Mouse (Mus musculus) midbrain, embryonic 11.5 days (tissue): ENCODE results near the gene Apeh. TPM values are rescaled to one million over a fixed set of nuclear protein-coding genes. Genes with fewer than 3 reads are reported as not detected.

Source experiments
- ATAC-seq: fragments of 200-750 bp; cut with Nextera tagmentation; 2 replicates; pipeline ENCODE4 v1.8.0; 2017; ENCODE audit warnings: moderate TSS enrichment, moderate library complexity; ENCODE audit not compliant: low FRiP score
- DNase-seq: peaks from one replicate; pipeline ENCODE4 v3.0.0; 2015; ENCODE audit warnings: low spot score; ENCODE audit errors: missing footprints
- H3K27ac ChIP-seq: fragments of 300-500 bp; sonication (generic); 2 replicates; pipeline ENCODE4 v1.5.1; 2014; ENCODE audit warnings: low read depth, low read length
- H3K27me3 ChIP-seq: fragments of 300-500 bp; sonication (generic); 2 replicates; pipeline ENCODE4 v1.6.1; 2014; ENCODE audit warnings: mild to moderate bottlenecking, low read length, moderate library complexity, mixed read lengths; ENCODE audit not compliant: control insufficient read depth, insufficient read depth
- H3K36me3 ChIP-seq: fragments of 300-500 bp; sonication (generic); 2 replicates; pipeline ENCODE4 v1.6.1; 2014; ENCODE audit warnings: mild to moderate bottlenecking, low read length, moderate library complexity, mixed read lengths; ENCODE audit not compliant: control insufficient read depth, insufficient read depth
- H3K4me1 ChIP-seq: fragments of 300-500 bp; sonication (generic); 2 replicates; pipeline ENCODE4 v1.6.1; 2014; ENCODE audit warnings: low read length; ENCODE audit not compliant: control insufficient read depth, insufficient read depth
- H3K4me2 ChIP-seq: fragments of 300-500 bp; sonication (generic); 2 replicates; pipeline ENCODE4 v1.6.1; 2014; ENCODE audit warnings: mild to moderate bottlenecking, moderate library complexity
- H3K4me3 ChIP-seq: fragments of 300-500 bp; sonication (generic); 2 replicates; pipeline ENCODE4 v1.5.1; 2014; ENCODE audit warnings: low read depth, low read length
- H3K9ac ChIP-seq: fragments of 300-500 bp; sonication (generic); 2 replicates; pipeline ENCODE4 v1.6.1; 2014; ENCODE audit warnings: low read length
- H3K9me3 ChIP-seq: fragments of 300-500 bp; sonication (generic); 2 replicates; pipeline ENCODE4 v1.6.1; 2016; ENCODE audit warnings: low read length; ENCODE audit not compliant: control insufficient read depth
- WGBS: fragments of 180-500 bp; shearing (Covaris S2); extraction: QIAGEN DNeasy Blood & Tissue Kit; methylation state at CpG from one replicate; pipeline ENCODE4 v1.1.7; 2014; 5-methylcytosine and 5-hydroxymethylcytosine counted together
- microRNA-seq: library from miRNA; unstranded; fragments of <30 nt; microRNA quantifications from one replicate; pipeline ENCODE4, GENCODE M21; 2017
- polyA plus RNA-seq: library from polyadenylated mRNA; unstranded; fragments of >200 nt; fragmentation: Nextera tagmentation; extraction: Ambion mirVana; gene quantifications from 2 replicates; pipeline ENCODE4 v1.2.1, GENCODE M21; 2014

The Apeh gene
- polyA plus RNA-seq, 1 experiment from 2014 or later = 67.3 TPM

GRCm38 (mm10) chr9:108046582-108046981 lies 47.8 kb downstream of the Apeh start:
- Histone ChIP-seq H3K4me3 (no peak overlapping the region), H3K27ac (no peak overlapping the region), H3K9ac (no peak overlapping the region), H3K4me1 (peaks cover 14% of the 10 kb centered on the region), H3K36me3 (peaks cover 14% of the 10 kb centered on the region), H3K27me3 (no peaks in the 10 kb centered on the region), H3K4me2 (no peak overlapping the region), H3K9me3 (no peaks in the 10 kb centered on the region)
- ATAC-seq = no peak
- 82% methylated on average over 4 of the region's 4 CpGs for WGBS
- DNase-seq = no peak

- no peak overlapping the region for H3K27ac ChIP-seq
- H3K36me3 ChIP-seq = peaks cover 15% of the 10 kb centered on the region
- no peak for DNase-seq
- H3K27me3 ChIP-seq = no peaks in the 10 kb centered on the region
- WGBS = 97% methylated on average over 8 of the region's 8 CpGs
- no peak for ATAC-seq
- H3K9ac ChIP-seq = no peak overlapping the region
- no peak overlapping the region for H3K4me2 ChIP-seq
- H3K9me3 ChIP-seq = no peaks in the 10 kb centered on the region
- H3K4me3 ChIP-seq = no peak overlapping the region
- H3K4me1 ChIP-seq = peaks cover 14% of the 10 kb centered on the region
Measured at GRCm38 (mm10) chr9:108044751-108045492, 49.5 kb downstream of the Apeh start.

Small RNA genes lying within 50 kb of the gene (microRNA-seq; reads per million reads assigned to microRNA genes)
- gene Gm47303 (not detected), gene Mir7088 (not detected)

Other genes starting within 250 kb of the Apeh start
- 104 and 114 TPM in 2 replicates for gene Rbm6, start 221.4 kb downstream of the Apeh start, polyA plus RNA-seq
- 14.8 and 16.8 TPM in 2 replicates for gene Mon1a, start 206.5 kb downstream of the Apeh start, polyA plus RNA-seq
- gene Mst1r, start 187.7 kb downstream of the Apeh start, polyA plus RNA-seq = 0.60 and 0.80 TPM in 2 replicates
- gene Actl11, start 166.1 kb downstream of the Apeh start, polyA plus RNA-seq = not detected in 2 replicates
- 6.3 and 6.7 TPM in 2 replicates for gene Camkv, start 158.9 kb downstream of the Apeh start, polyA plus RNA-seq
- gene Traip, start 144.5 kb downstream of the Apeh start, polyA plus RNA-seq = 27.7 and 37.2 TPM in 2 replicates
- gene Uba7, start 119.1 kb downstream of the Apeh start, polyA plus RNA-seq = 5.5 and 7.5 TPM in 2 replicates
- gene Gm20661, start 111.5 kb downstream of the Apeh start, polyA plus RNA-seq = 0.74 and 1.2 TPM in 2 replicates
- gene Inka1, start 108.7 kb downstream of the Apeh start, polyA plus RNA-seq = 20.7 and 25.3 TPM in 2 replicates
- gene Cdhr4, start 102.1 kb downstream of the Apeh start, polyA plus RNA-seq = 2.2 and 3.3 TPM in 2 replicates
- gene Gm20662, start 98.3 kb downstream of the Apeh start, polyA plus RNA-seq = 0.82 TPM in 1 of 2 replicates, not detected in the other
- gene Ip6k1, start 92.1 kb downstream of the Apeh start, polyA plus RNA-seq = 31.6 and 34.8 TPM in 2 replicates
- 18.3 and 19.2 TPM in 2 replicates for gene Gmppb, start 45.4 kb downstream of the Apeh start, polyA plus RNA-seq
- gene Amigo3, start 41.4 kb downstream of the Apeh start, polyA plus RNA-seq = 1.5 and 2.0 TPM in 2 replicates
- gene Mst1, start 14.2 kb downstream of the Apeh start, polyA plus RNA-seq = 0.47 and 0.78 TPM in 2 replicates
- gene Rnf123, start 11.3 kb downstream of the Apeh start, polyA plus RNA-seq = 27.2 and 29.2 TPM in 2 replicates
- 2.4 TPM in 2 replicates for gene Bsn, start 95.8 kb upstream of the Apeh start, polyA plus RNA-seq
- 48.8 and 55.2 TPM in 2 replicates for gene Dag1, start 169.4 kb upstream of the Apeh start, polyA plus RNA-seq
- 61.2 and 64.0 TPM in 2 replicates for gene Nicn1, start 195.8 kb upstream of the Apeh start, polyA plus RNA-seq
- 24.2 and 27.1 TPM in 2 replicates for gene Amt, start 202.2 kb upstream of the Apeh start, polyA plus RNA-seq
- 278 and 298 TPM in 2 replicates for gene Rhoa, start 211.5 kb upstream of the Apeh start, polyA plus RNA-seq
- 30.8 and 34.6 TPM in 2 replicates for gene Tcta, start 211.6 kb upstream of the Apeh start, polyA plus RNA-seq
- 796 and 834 TPM in 2 replicates for gene Gpx1, start 244.3 kb upstream of the Apeh start, polyA plus RNA-seq